Mouse (Mus musculus): ENCODE results near the gene Ncoa1.

Ncoa1 gene

GRCm38 (mm10) chr12:4212908-4213307 lies 264.1 kb downstream of the Ncoa1 start:
- DNase-seq (ENCODE audit: low spot score) = no peak

- DNase-seq (ENCODE audit: low spot score) = no peak
These were observed 265.8 kb downstream of the Ncoa1 start for GRCm38 (mm10) chr12:4211174-4211573.

- DNase-seq (ENCODE audit: low spot score) = no peak
These were observed 267.8 kb downstream of the Ncoa1 start for GRCm38 (mm10) chr12:4209196-4209595.

- peak; percentile 66 for DNase-seq (ENCODE audit: low spot score)
These were observed 268.4 kb downstream of the Ncoa1 start for GRCm38 (mm10) chr12:4208405-4209133.

GRCm38 (mm10) chr12:4206106-4206505 lies 270.9 kb downstream of the Ncoa1 start:
- no peak for DNase-seq (ENCODE audit: low spot score)

- DNase-seq (ENCODE audit: low spot score) = no peak
These were observed 274.8 kb downstream of the Ncoa1 start for GRCm38 (mm10) chr12:4202206-4202605.

- no peak for DNase-seq (ENCODE audit: low spot score)
These were observed 275.4 kb downstream of the Ncoa1 start for GRCm38 (mm10) chr12:4201454-4202200.

- no peak for DNase-seq (ENCODE audit: low spot score)
These were observed 277.7 kb downstream of the Ncoa1 start for GRCm38 (mm10) chr12:4199271-4199670.

- no peak for DNase-seq (ENCODE audit: low spot score)
These were observed 278.3 kb downstream of the Ncoa1 start for GRCm38 (mm10) chr12:4198702-4199101.

Measured in layer of hippocampus, adult 9-10 months (tissue).